Mouse (Mus musculus) left cerebral cortex, adult 18-20 months (tissue): ENCODE results near the gene Crlf1. TPM values are rescaled to one million over a fixed set of nuclear protein-coding genes. Genes with fewer than 3 reads are reported as not detected.
A peak's percentile ranks its signal among the peaks of the same experiment; 100 is the strongest.

Source experiments
- DNase-seq, 2 experiments: peaks; one replicate each; pipeline ENCODE4 v3.0.0; 2021 to 2022; ENCODE audit warnings: low spot score in 2 of 2, mixed read lengths in 1 of 2
- long read RNA-seq, 2 experiments: library from polyadenylated mRNA; stranded (forward); transcript quantifications; one replicate each; pipeline ENCODE4 v2.0.0; 2021
- total RNA-seq, 2 experiments: library from RNA; stranded (reverse); gene quantifications; 2 replicates each; pipeline ENCODE4 v1.2.3; 2021

Gene Crlf1
- total RNA-seq = 1 to 10 TPM; 1.5 to 2.8 TPM
- long read RNA-seq, experiment 1, partial matches to known transcripts = 0 of 3 reads
- long read RNA-seq, experiment 1, other reads (novel, unspliced or antisense) = 1 of 3 reads
- long read RNA-seq, experiment 2, partial matches to known transcripts = 0 of 1 reads
- long read RNA-seq, experiment 2, other reads (novel, unspliced or antisense) = 0 of 1 reads

GRCm38 (mm10) chr8:70492664-70493640 lies at the start of gene Crlf1:
Gene Crlf1, plus strand, starts transcription at chr8:70493158.
- DNase-seq = no peak

- DNase-seq = no peak
These were observed 49.6 kb upstream of the Crlf1 start for GRCm38 (mm10) chr8:70443326-70443725.

GRCm38 (mm10) chr8:70445988-70446387 lies 47.0 kb upstream of the Crlf1 start:
- no peak for DNase-seq

- no peak for DNase-seq
These were observed 45.1 kb upstream of the Crlf1 start for GRCm38 (mm10) chr8:70447639-70448420.

DNA sequence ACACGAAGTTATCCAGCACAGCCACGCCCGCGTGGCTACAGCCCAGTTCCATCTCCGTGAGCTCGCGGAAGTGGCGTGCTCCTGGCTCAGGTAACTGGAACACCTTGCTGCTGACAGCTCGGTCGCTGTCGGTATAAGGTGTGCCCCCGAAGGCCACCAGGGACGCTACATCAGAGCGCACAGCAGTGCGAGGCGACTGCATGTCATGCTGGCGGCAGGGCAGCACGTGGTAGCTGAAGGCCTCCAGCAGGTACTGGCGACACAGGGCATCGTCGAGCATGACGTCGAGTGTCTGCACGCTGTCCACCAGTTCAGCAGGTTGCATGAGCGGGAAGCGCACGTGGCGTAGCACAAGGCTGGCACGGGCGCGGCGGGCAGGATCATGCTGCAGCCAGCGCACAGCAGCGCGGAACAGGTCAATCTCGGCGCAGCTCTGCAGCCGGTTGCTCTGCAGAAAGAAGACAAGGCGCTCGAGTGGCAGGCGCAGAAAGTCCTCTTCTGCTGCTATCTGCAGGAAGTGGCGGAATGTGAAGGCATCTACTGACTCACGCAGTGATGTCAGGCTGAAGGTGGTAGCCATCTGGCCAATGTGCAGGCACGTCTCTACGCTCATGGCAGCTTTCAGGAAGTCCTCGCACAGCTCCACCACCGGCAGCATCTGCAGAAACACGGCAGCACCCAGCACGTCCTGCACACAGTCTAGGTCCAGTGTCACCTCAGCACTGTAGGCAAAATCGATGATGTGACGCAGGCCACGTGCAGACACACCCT lies 40.6 kb upstream of the Crlf1 start:
- peak; percentile 52 to 56 for DNase-seq

DNA sequence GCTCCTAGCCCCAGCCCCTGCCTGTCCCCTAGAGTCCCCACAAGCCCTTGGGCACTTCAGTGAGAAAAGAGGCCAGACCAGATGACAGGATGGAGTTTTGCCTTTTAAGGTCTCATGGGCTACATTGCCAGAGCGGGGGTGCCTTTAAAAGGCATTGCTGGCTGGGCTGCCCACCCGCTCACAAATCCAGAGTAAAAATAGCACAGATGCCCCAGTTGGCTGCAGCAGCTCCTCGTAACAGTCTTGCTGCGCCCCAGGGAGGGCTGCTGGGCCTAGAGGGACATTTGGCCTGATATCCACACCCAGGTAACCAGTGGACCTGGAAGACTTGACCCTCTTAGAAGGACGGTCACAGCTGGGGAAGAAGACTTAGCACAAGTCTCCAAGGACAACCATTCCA lies 39.1 kb upstream of the Crlf1 start:
- DNase-seq = peak; percentile 51 to 63

- DNase-seq = no peak
These were observed 36.0 kb upstream of the Crlf1 start for GRCm38 (mm10) chr8:70456996-70457395.

GRCm38 (mm10) chr8:70457882-70458281 lies 35.1 kb upstream of the Crlf1 start:
- no peak for DNase-seq

GRCm38 (mm10) chr8:70458462-70458861 lies 34.5 kb upstream of the Crlf1 start:
- DNase-seq = no peak

DNA sequence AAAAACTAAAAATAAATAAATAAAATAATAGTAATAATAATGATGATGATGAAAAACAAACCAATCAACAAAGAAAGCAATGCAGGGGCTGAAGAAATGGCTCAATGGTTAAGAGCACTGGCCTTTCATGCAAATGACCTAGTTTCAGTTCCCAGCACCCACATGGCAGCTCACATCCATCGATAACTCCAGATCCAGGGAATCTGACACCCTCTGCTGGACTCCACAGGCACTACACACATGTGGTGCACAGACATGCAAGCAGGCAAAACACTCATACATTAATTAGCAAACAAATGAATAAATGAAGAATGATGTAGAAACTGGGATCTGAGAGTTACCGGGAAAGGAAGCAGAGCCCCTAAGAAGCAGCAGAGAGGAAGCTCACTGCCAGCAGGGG lies 33.3 kb upstream of the Crlf1 start:
- DNase-seq = no peak

DNA sequence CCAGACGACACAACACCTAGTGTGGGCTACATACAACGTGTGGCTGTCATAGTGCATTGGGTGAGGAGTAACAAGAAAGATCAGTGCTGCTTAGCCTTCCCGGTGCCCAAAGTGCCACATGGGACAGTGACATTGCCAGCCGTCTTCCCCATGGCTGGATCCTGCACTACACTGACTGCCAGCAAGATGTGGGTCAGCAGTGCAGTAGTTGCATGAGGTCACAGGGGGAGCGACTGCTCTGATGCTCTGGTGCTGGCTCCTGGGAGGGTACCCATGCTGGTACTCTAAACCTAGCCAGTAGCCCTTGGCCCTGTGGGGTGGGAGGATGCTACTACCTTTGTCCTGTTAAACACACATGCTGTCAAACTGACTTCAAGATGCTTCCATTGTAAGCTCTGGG lies 32.8 kb upstream of the Crlf1 start:
- DNase-seq = no peak

DNA sequence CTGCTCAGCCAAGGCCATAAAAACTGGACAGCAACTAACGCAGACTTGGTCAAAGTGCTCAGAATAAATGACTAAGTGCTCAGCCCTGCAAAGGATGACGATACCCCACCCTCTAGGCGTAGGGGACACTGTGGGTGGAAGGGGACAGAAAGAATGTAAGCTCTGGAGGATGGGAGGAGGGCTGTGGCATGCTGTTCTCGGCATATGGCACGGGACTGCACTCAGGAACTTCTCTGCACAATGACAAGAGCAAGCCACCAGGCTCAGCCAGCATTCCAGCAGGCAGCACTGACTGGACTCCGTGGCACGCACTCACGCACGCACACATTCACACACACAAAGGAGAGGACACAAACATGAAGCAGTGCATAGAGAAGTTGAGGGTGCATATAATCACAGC lies 32.4 kb upstream of the Crlf1 start:
- no peak for DNase-seq

GRCm38 (mm10) chr8:70461765-70462515 lies 31.0 kb upstream of the Crlf1 start:
- no peak for DNase-seq

- DNase-seq = peak; percentile 48
These were observed 30.5 kb upstream of the Crlf1 start for GRCm38 (mm10) chr8:70462516-70462813.

DNA sequence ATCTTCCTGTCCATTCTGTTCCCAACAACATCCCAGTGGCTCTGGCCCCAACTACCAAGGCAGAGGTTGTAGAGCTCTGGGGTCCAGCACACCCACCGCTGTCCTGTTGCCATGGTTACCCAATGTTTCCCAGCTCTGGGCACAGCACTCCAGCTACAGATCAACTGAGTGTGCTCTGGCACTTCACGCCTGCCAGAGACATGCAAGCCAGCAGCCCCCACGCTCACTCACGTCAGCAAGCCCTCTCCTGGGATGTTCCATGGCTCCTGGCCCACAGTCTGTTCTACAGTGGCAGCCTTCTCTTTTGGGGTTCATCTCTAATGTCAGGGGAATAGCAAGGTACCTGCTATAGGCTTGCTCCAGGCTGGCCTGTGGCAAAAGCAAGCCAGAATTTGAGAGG lies 29.7 kb upstream of the Crlf1 start:
- DNase-seq = peak; percentile 80 to 82

GRCm38 (mm10) chr8:70464162-70464561 lies 28.8 kb upstream of the Crlf1 start:
- DNase-seq = no peak

GRCm38 (mm10) chr8:70465701-70466100 lies 27.3 kb upstream of the Crlf1 start:
- DNase-seq = no peak

- DNase-seq = no peak
These were observed 26.7 kb upstream of the Crlf1 start for GRCm38 (mm10) chr8:70466305-70466704.

DNA sequence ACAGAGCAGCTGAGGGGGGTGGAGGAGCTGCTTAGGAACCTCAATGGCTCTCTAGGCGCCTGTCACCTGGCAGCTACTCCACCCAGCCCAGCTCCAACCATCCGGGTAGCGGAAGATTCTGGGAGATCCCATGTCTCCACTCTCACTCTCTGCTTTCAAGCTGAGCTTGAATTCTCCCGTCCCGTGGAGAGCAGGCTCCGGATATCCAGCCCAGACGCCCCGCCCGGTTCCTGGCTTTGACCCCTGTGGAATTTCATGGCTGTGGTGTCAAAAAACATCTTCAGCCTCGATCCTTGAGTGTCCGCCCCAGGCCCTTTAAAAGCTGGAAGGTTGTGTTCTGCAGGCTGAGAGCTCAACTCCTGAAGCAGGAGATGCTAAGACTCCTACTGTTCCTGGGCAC lies 26.2 kb upstream of the Crlf1 start:
- DNase-seq = no peak

GRCm38 (mm10) chr8:70467229-70467725 lies 25.7 kb upstream of the Crlf1 start:
- DNase-seq = no peak
